Mouse (Mus musculus) telencephalon, adult 2 months (tissue): ENCODE data around the gene Znhit1.
"Not testable (repeated sequence)": the region's sequence is repeated elsewhere in the genome, so short reads cannot be mapped to it uniquely, and the experiment has no call there.

Experiments
- DNase-seq: peaks from one replicate; pipeline ENCODE4 v3.0.0-alpha.2; 2011; ENCODE audit warnings: low read depth, low spot score

Znhit1 gene

DNA sequence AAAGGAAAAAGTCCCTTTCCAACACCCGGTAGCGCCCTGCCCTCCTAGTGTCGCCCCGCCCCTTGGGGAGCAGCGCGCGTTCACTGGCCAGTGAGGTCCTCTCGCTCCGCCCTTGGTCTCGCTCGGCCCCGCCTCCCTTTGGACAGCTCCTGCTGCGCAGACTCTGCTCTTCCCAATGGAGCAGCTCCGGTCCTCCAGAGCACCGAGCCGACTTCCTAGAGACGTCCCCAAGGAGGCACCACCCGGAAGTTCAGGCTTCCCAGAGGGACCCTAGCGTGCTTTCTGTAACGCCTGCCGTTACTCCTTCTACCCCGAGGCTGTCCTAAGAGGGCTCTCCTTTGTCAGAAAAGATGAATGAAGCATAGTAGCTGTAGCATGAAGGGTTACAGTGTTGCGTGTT is 34.8 kb downstream of the Znhit1 start, which contains the start of gene Fis1:
Gene Fis1, plus strand, starts transcription at position 261 of the 400 bp plus-strand sequence.
- DNase-seq, result peak; percentile 97

- no peak for DNase-seq
These were observed 35.7 kb downstream of the Znhit1 start for GRCm38 (mm10) chr5:136952153-136952552.

GRCm38 (mm10) chr5:136950521-136950920 is 37.3 kb downstream of the Znhit1 start:
- DNase-seq, result no peak

DNA sequence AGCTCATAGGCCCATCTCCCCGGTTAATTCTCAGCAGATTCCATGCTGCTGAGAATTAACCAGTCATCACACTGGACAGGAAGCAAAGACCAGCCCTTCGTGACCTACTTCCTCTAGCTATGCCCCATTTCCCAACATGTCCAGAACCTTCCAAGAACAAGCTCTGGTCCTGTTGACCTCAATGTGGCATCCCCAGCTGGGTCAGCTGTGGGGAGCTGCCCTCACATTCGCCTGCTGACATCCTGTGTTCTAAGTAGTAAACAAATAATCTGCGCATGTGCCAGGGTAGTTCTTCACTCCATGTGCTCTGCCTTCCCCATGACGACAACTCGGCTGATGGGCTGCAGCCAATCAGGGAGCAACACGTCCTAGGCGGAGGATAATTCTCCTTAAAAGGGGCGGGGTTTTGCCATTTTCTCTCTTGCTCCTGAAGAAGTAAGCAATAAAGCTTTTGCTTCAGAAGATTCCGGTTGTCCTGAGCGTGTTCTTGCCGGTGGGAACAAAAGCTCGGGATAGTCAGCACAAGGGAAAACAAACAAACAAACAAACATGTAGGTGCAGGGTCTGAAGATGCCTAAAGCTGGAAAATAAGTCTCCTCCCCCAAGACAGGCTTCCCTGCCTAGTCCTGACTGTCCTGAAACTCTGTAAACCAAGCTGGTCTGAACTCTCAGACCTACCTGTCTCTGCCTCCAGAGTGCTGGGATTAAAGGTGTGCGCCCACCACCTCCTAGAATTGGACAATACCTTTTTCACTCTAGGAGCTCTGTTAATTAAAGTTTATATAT is 38.1 kb downstream of the Znhit1 start:
- DNase-seq, result not testable (repeated sequence)

- DNase-seq, result no peak
These were observed 39.9 kb downstream of the Znhit1 start for GRCm38 (mm10) chr5:136947874-136948273.

- peak; percentile 63 for DNase-seq
These were observed 42.7 kb downstream of the Znhit1 start for GRCm38 (mm10) chr5:136945084-136945483.

GRCm38 (mm10) chr5:136943382-136943781 is 44.4 kb downstream of the Znhit1 start:
- DNase-seq, result no peak

DNA sequence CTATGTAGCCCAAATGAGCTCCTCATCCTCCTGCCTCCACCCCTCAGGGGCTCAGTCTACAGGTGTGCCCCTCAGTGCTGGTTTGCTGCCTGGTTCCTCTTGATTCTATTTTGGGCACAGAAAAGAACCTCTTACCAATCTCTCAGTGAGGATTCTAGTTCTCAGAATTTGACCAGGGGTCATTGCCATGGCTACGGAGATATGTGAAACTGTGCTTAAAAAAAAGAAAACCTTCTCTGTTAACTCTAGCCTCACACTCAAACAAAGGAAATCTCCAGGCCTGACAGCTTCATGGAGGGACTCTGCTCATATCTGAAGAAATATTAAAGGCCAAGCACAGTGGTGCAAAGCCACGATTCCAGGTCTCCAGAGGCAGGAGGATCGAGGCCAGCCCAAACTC is 45.0 kb downstream of the Znhit1 start:
- no peak for DNase-seq

GRCm38 (mm10) chr5:136940845-136941560 is 46.8 kb downstream of the Znhit1 start:
- DNase-seq, result no peak

- not testable (repeated sequence) for DNase-seq
These were observed 47.8 kb downstream of the Znhit1 start for GRCm38 (mm10) chr5:136940029-136940428.

- DNase-seq, result no peak
These were observed 48.5 kb downstream of the Znhit1 start for GRCm38 (mm10) chr5:136939284-136939683.

DNA sequence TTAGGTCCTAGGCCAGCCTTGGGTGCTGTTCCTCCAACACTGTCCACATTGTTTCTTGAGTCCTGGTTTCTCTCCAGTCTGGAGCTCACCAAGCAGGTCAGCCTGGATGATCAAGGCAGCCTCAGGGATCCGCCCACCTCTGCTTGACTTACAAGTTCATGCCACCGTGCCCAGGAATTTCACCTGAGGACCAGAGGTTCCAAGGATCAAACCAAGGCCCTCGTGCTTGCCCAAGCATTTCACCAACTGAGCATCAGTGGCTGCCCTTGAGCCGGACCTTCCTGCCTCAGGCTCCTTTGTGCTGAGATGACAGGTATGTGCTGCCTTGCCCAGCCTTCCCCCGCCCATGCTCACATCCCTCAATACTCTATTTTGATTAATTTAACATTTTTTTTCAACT is 50.2 kb downstream of the Znhit1 start:
- no peak for DNase-seq

DNA sequence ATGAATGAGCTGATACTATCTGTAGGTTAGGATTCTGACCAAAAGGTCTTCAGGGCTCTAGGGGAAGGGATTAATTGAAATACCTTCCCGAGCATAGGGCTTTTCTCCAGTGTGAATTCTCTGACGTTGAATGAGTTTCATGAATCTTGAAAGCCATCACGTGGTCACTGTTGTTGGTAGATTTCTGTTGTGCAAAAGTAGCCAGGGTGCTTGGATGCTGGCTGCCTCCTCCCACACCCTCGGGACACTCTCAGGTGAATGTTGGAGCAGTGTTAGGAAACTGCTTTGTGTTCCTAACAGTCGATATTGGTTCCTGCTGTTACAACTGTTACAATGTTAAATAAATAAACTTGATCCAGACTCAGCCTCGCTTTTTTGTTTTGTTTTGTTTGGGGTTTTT is 51.1 kb downstream of the Znhit1 start:
- no peak for DNase-seq

- DNase-seq, result no peak
These were observed 51.7 kb downstream of the Znhit1 start for GRCm38 (mm10) chr5:136935905-136936695.

- DNase-seq, result no peak
These were observed 53.9 kb downstream of the Znhit1 start for GRCm38 (mm10) chr5:136933930-136934329.

GRCm38 (mm10) chr5:136932956-136933355 is 54.9 kb downstream of the Znhit1 start:
- DNase-seq, result no peak
